In the genomic region with DNA sequence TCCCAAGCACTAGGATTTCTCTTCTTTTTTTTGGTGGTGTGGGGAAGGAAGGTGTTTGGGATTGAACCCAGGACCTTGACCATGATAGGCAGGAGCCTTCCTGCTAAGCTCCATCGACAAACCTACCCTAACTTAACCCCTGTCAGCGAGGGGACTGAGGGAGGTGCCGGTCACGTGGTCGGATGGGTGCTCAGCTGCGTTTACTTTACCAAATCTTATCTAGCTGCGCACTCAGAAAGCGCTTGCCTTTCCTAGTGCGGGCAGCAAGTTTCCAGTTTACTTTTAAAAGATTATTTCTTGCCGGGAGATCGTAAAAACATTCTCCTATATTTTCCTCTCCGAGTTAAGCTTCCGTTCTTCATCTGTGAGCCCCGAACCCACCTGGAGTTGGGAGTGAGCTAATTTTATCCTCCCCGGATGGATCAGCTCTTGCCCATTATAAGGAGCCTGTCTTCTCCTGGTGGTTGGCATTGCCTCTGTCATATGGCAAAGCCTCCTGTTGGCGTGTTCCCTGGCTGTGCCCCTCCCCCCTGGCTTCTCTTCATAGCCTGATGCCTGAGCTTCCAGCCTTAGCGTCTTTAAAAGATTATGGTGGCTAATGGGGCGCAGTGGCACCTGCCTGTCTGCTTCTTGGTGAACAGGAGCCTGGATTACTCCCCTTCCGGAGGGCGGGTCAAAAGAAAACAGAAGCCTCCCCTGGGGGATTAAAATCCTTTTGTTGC, we compare ENCODE assay signal across 9 mouse cellular contexts. TPM values are rescaled to one million over a fixed set of nuclear protein-coding genes. Genes with fewer than 3 reads are reported as not detected.
DNase-seq lines count a peak whose midpoint lies in the region; ATAC-seq and TF ChIP-seq lines count a peak whose summit lies in the region.
"Had no signal": no experiment of that assay in that cellular context is flagged by ENCODE, and none has a peak within 500 bp of the region (broad histone marks: within the 10 kb centered on the region; RNA-seq: fewer than 3 reads in every experiment).

No protein-coding gene starts in this region.

- TF ChIP-seq CTCF in heart, postnatal 0 days (IDR thresholded peaks at IDR 0.05; ENCODE audit: low read depth) = 0 out of 2 replicates have a peak, but pooled peaks have one; percentile 23

- DNase-seq in hindbrain, embryonic 14.5 days (ENCODE audit: low spot score) = no peak
- DNase-seq in CD4-positive helper T cell, adult 2 months (ENCODE audit: low read depth, low spot score) = peak; percentile 26
- peak; percentile 62 for DNase-seq in cerebellum, adult 8-10 months
- DNase-seq in heart, postnatal 0 days (ENCODE audit: low spot score) = peak; percentile 11
- DNase-seq in liver, embryonic 11.5 days (ENCODE audit: low spot score) = no peak
- no peak for DNase-seq in spleen, adult 18-20 months
- no peak for DNase-seq in lung, postnatal 25 days (ENCODE audit: low spot score)

- WGBS in hindbrain, embryonic 14.5 days = 32% methylated on average over 20 of the region's 20 CpGs
- 34% methylated on average over 20 of the region's 20 CpGs for WGBS in hindbrain, embryonic 12.5 days
- 12% methylated on average over 20 of the region's 20 CpGs for WGBS in heart, postnatal 0 days
- WGBS in liver, embryonic 11.5 days = 13% methylated on average over 20 of the region's 20 CpGs

- TF ChIP-seq EP300 in heart, postnatal 0 days (IDR thresholded peaks at IDR 0.05; ENCODE audit: low read depth) = no peak

- H3K4me3 ChIP-seq in hindbrain, embryonic 14.5 days (replicated peaks; ENCODE audit: low read length) = no peak overlapping the region
- H3K4me3 ChIP-seq in hindbrain, embryonic 12.5 days = no peak overlapping the region
- peak overlapping the region; percentile 4 for H3K4me3 ChIP-seq in heart, postnatal 0 days (ENCODE audit: low read depth, low read length)
- peak overlapping the region; percentile 2; the same call in 1 of the 2 replicates for H3K4me3 ChIP-seq in liver, embryonic 11.5 days (ENCODE audit: low read depth, low read length)

- no peak overlapping the region for H3K27ac ChIP-seq in hindbrain, embryonic 14.5 days
- H3K27ac ChIP-seq in hindbrain, embryonic 12.5 days = no peak overlapping the region
- no peak overlapping the region for H3K27ac ChIP-seq in heart, postnatal 0 days (ENCODE audit: low read depth)
- no peak overlapping the region for H3K27ac ChIP-seq in liver, embryonic 11.5 days (ENCODE audit: low read depth, low read length)

- no peaks in the 10 kb centered on the region for H3K36me3 ChIP-seq in hindbrain, embryonic 14.5 days (replicated peaks; ENCODE audit: control insufficient read depth, insufficient read depth)
- no peaks in the 10 kb centered on the region for H3K36me3 ChIP-seq in hindbrain, embryonic 12.5 days
- no peaks in the 10 kb centered on the region for H3K36me3 ChIP-seq in heart, postnatal 0 days (replicated peaks; ENCODE audit: control insufficient read depth, insufficient read depth, low read length)
- no peaks in the 10 kb centered on the region for H3K36me3 ChIP-seq in liver, embryonic 11.5 days (ENCODE audit: control insufficient read depth, insufficient read depth, low read length)

- no peak overlapping the region for H3K9ac ChIP-seq in hindbrain, embryonic 14.5 days
- no peak overlapping the region for H3K9ac ChIP-seq in hindbrain, embryonic 12.5 days
- 0 out of 2 replicates have a peak overlapping the region, but pooled peaks have one; percentile 1 for H3K9ac ChIP-seq in heart, postnatal 0 days (replicated peaks; ENCODE audit: low read depth, low read length)
- H3K9ac ChIP-seq in liver, embryonic 11.5 days (ENCODE audit: low read depth, low read length) = no peak overlapping the region

- 0 out of 2 replicates have a peak, but pooled peaks cover 2% of the 10 kb centered on the region for H3K4me1 ChIP-seq in hindbrain, embryonic 14.5 days (replicated peaks; ENCODE audit: control insufficient read depth, insufficient read depth, low read length)
- no peaks in the 10 kb centered on the region for H3K4me1 ChIP-seq in hindbrain, embryonic 12.5 days
- H3K4me1 ChIP-seq in heart, postnatal 0 days (ENCODE audit: control insufficient read depth, insufficient read depth) = no peaks in the 10 kb centered on the region
- H3K4me1 ChIP-seq in liver, embryonic 11.5 days (replicated peaks; ENCODE audit: control insufficient read depth, insufficient read depth, low read length) = peaks cover 9% of the 10 kb centered on the region

- H3K4me2 ChIP-seq in hindbrain, embryonic 14.5 days (replicated peaks) = peak overlapping the region; percentile 15; the same call in 1 of the 2 replicates
- no peak overlapping the region for H3K4me2 ChIP-seq in hindbrain, embryonic 12.5 days (replicated peaks)
- H3K4me2 ChIP-seq in heart, postnatal 0 days (ENCODE audit: low read depth, low read length) = peak overlapping the region; percentile 39
- H3K4me2 ChIP-seq in liver, embryonic 11.5 days = peak overlapping the region; percentile 51

- ATAC-seq in hindbrain, embryonic 14.5 days (ENCODE audit: low FRiP score) = no peak
- ATAC-seq in hindbrain, embryonic 12.5 days (ENCODE audit: low FRiP score) = no peak
- no peak for ATAC-seq in heart, postnatal 0 days (ENCODE audit: insufficient read depth, low read depth)
- ATAC-seq in liver, embryonic 11.5 days (replicated peaks; ENCODE audit: low FRiP score) = no peak
- ATAC-seq: Patski had no signal

- no peaks in the 10 kb centered on the region for H3K9me3 ChIP-seq in hindbrain, embryonic 14.5 days (ENCODE audit: control insufficient read depth, low read length)
- H3K9me3 ChIP-seq in hindbrain, embryonic 12.5 days (replicated peaks) = no peaks in the 10 kb centered on the region
- H3K9me3 ChIP-seq in heart, postnatal 0 days (replicated peaks; ENCODE audit: control insufficient read depth, low read length) = no peaks in the 10 kb centered on the region
- no peaks in the 10 kb centered on the region for H3K9me3 ChIP-seq in liver, embryonic 11.5 days (ENCODE audit: control insufficient read depth, low read length)

- no peaks in the 10 kb centered on the region for H3K27me3 ChIP-seq in hindbrain, embryonic 14.5 days (ENCODE audit: control insufficient read depth, insufficient read depth, low read length)
- H3K27me3 ChIP-seq in hindbrain, embryonic 12.5 days = no peaks in the 10 kb centered on the region
- no peaks in the 10 kb centered on the region for H3K27me3 ChIP-seq in heart, postnatal 0 days (ENCODE audit: control insufficient read depth, insufficient read depth, low read length)
- no peaks in the 10 kb centered on the region for H3K27me3 ChIP-seq in liver, embryonic 11.5 days (replicated peaks; ENCODE audit: control insufficient read depth, insufficient read depth, low read length)
- H3K27me3 ChIP-seq: Patski had no signal

RNA-seq across cellular contexts. Expression of a gene that starts 17.7 kb away (rescaled TPM):
- polyA plus RNA-seq in hindbrain, embryonic 14.5 days (2014; fragmentation: Nextera tagmentation; extraction: Ambion mirVana) = 6.0 and 6.7 TPM in 2 replicates
- polyA plus RNA-seq in hindbrain, embryonic 12.5 days (2016; fragmentation: Nextera tagmentation; extraction: Ambion mirVana) = 6.1 and 6.9 TPM in 2 replicates
- 67.6 and 79.0 TPM in 2 replicates for total RNA-seq in heart, postnatal 0 days (2014; rRNA removed; ENCODE audit: low replicate concordance)
- 16.9 and 18.9 TPM in 2 replicates for polyA plus RNA-seq in heart, postnatal 0 days (2015; fragmentation: Nextera tagmentation; extraction: Ambion mirVana)
- polyA plus RNA-seq in liver, embryonic 11.5 days (2014; fragmentation: Nextera tagmentation; extraction: Ambion mirVana) = 8.3 and 10.4 TPM in 2 replicates

RNA-seq across cellular contexts. Expression of a gene that starts 35.2 kb away (rescaled TPM):
- polyA plus RNA-seq in hindbrain, embryonic 14.5 days (2014; fragmentation: Nextera tagmentation; extraction: Ambion mirVana) = 3.8 and 4.6 TPM in 2 replicates
- polyA plus RNA-seq in hindbrain, embryonic 12.5 days (2016; fragmentation: Nextera tagmentation; extraction: Ambion mirVana) = 10.2 and 11.8 TPM in 2 replicates
- total RNA-seq in heart, postnatal 0 days (2014; rRNA removed; ENCODE audit: low replicate concordance) = 13.5 and 23.1 TPM in 2 replicates
- 9.2 and 9.7 TPM in 2 replicates for polyA plus RNA-seq in heart, postnatal 0 days (2015; fragmentation: Nextera tagmentation; extraction: Ambion mirVana)
- polyA plus RNA-seq in liver, embryonic 11.5 days (2014; fragmentation: Nextera tagmentation; extraction: Ambion mirVana) = 15.2 and 16.4 TPM in 2 replicates

RNA-seq across cellular contexts. Expression of a gene that starts 51.7 kb away (rescaled TPM):
- 18.9 and 21.6 TPM in 2 replicates for polyA plus RNA-seq in hindbrain, embryonic 14.5 days (2014; fragmentation: Nextera tagmentation; extraction: Ambion mirVana)
- polyA plus RNA-seq in hindbrain, embryonic 12.5 days (2016; fragmentation: Nextera tagmentation; extraction: Ambion mirVana) = 27.2 and 30.9 TPM in 2 replicates
- total RNA-seq in heart, postnatal 0 days (2014; rRNA removed; ENCODE audit: low replicate concordance) = 30.2 and 55.2 TPM in 2 replicates
- polyA plus RNA-seq in heart, postnatal 0 days (2015; fragmentation: Nextera tagmentation; extraction: Ambion mirVana) = 7.2 and 7.7 TPM in 2 replicates
- 9.4 and 12.4 TPM in 2 replicates for polyA plus RNA-seq in liver, embryonic 11.5 days (2014; fragmentation: Nextera tagmentation; extraction: Ambion mirVana)

Comparison
In these comparisons a context has a peak if more than half of its experiments do, and no peak if none do; other contexts are left out.
1. DNase-seq: peak in CD4-positive helper T cell, adult 2 months (single experiment), cerebellum, adult 8-10 months (single experiment) and heart, postnatal 0 days (single experiment); none in hindbrain, embryonic 14.5 days (single experiment), liver, embryonic 11.5 days (single experiment), spleen, adult 18-20 months (0 of 2) and lung, postnatal 25 days (single experiment).
2. H3K4me3 ChIP-seq: peak in heart, postnatal 0 days (single experiment) and liver, embryonic 11.5 days (single experiment); none in hindbrain, embryonic 14.5 days (single experiment) and hindbrain, embryonic 12.5 days (single experiment).